Comparison of ENCODE assay signal across 9 mouse cellular contexts in genomic region chr15:62257955-62258354, GRCm38 (mm10).
A peak's percentile ranks its signal among the peaks of the same experiment; 100 is the strongest.
DNase-seq lines count a peak whose midpoint lies in the region; ATAC-seq and TF ChIP-seq lines count a peak whose summit lies in the region.
"Had no signal": no experiment of that assay in that cellular context is flagged by ENCODE, and none has a peak within 500 bp of the region (broad histone marks: within the 10 kb centered on the region; RNA-seq: fewer than 3 reads in every experiment).

No protein-coding gene starts in this region.

- H3K27ac ChIP-seq in CH12.LX (ENCODE audit: insufficient read depth, low read depth): peak overlapping the region; percentile 41; the same call in 1 of the 2 replicates
- H3K27ac ChIP-seq in forebrain, embryonic 16.5 days (ENCODE audit: low read length): no peak overlapping the region
- H3K27ac ChIP-seq in hindbrain, embryonic 13.5 days: no peak overlapping the region
- 0 out of 2 replicates have a peak overlapping the region, but pooled peaks have one; percentile 29 for H3K27ac ChIP-seq in limb, embryonic 12.5 days
- no peak overlapping the region for H3K27ac ChIP-seq in midbrain, embryonic 15.5 days
- H3K27ac ChIP-seq: heart, embryonic 13.5 days had no signal

- no peak for DNase-seq in CH12.LX (ENCODE audit: extremely low read depth)
- DNase-seq in adrenal gland, postnatal 36 days: peak; percentile 67 to 84
- DNase-seq in testis, postnatal 14 days (ENCODE audit: low spot score): peak; percentile 54
- DNase-seq in thymus, postnatal 0 days (ENCODE audit: low spot score): no peak

- no peak for TF ChIP-seq CTCF in CH12.LX (conservative IDR thresholded peaks at IDR 0.05 in 1 of 2, IDR thresholded peaks at IDR 0.05 in 1 of 2; ENCODE audit: low read depth in 2 of 2, low read length in 2 of 2)

- H3K4me2 ChIP-seq in CH12.LX (ENCODE audit: insufficient read depth, low read depth, poor library complexity, severe bottlenecking): no peak overlapping the region
- H3K4me2 ChIP-seq in forebrain, embryonic 16.5 days (ENCODE audit: low read length): no peak overlapping the region
- no peak overlapping the region for H3K4me2 ChIP-seq in hindbrain, embryonic 13.5 days
- H3K4me2 ChIP-seq in limb, embryonic 12.5 days: no peak overlapping the region
- H3K4me2 ChIP-seq in midbrain, embryonic 15.5 days: no peak overlapping the region
- H3K4me2 ChIP-seq: heart, embryonic 13.5 days had no signal

- TF ChIP-seq POLR2A in CH12.LX (IDR thresholded peaks at IDR 0.05; ENCODE audit: low read depth, low read length): no peak

- peaks cover 31 to 94% of the 10 kb centered on the region in 2 experiments for H3K4me1 ChIP-seq in CH12.LX (ENCODE audit: control insufficient read depth in 1 of 2, insufficient read depth in 2 of 2)
- H3K4me1 ChIP-seq in forebrain, embryonic 16.5 days (replicated peaks; ENCODE audit: control insufficient read depth, insufficient read depth, low read length): peaks cover 8% of the 10 kb centered on the region; the same call in 1 of the 2 replicates
- peaks cover 11% of the 10 kb centered on the region for H3K4me1 ChIP-seq in hindbrain, embryonic 13.5 days (replicated peaks)
- H3K4me1 ChIP-seq in limb, embryonic 12.5 days (replicated peaks): peaks cover 12% of the 10 kb centered on the region
- H3K4me1 ChIP-seq in midbrain, embryonic 15.5 days: peaks cover 6% of the 10 kb centered on the region; the same call in 1 of the 2 replicates

- H3K27me3 ChIP-seq in CH12.LX (replicated peaks): no peaks in the 10 kb centered on the region
- no peaks in the 10 kb centered on the region for H3K27me3 ChIP-seq in forebrain, embryonic 16.5 days (replicated peaks; ENCODE audit: control insufficient read depth, insufficient read depth, low read length)
- no peaks in the 10 kb centered on the region for H3K27me3 ChIP-seq in hindbrain, embryonic 13.5 days
- H3K27me3 ChIP-seq in limb, embryonic 12.5 days: no peaks in the 10 kb centered on the region
- no peaks in the 10 kb centered on the region for H3K27me3 ChIP-seq in midbrain, embryonic 15.5 days (replicated peaks)
- H3K27me3 ChIP-seq: heart, embryonic 13.5 days had no signal

- no peak overlapping the region for H3K4me3 ChIP-seq in CH12.LX (replicated peaks in 1 of 3; ENCODE audit: low read depth in 2 of 3, low read length in 2 of 3, poor library complexity in 1 of 3)
- no peak overlapping the region for H3K4me3 ChIP-seq in forebrain, embryonic 16.5 days (replicated peaks; ENCODE audit: low read length)
- no peak overlapping the region for H3K4me3 ChIP-seq in hindbrain, embryonic 13.5 days
- H3K4me3 ChIP-seq in limb, embryonic 12.5 days (replicated peaks): no peak overlapping the region
- no peak overlapping the region for H3K4me3 ChIP-seq in midbrain, embryonic 15.5 days
- H3K4me3 ChIP-seq: heart, embryonic 13.5 days had no signal

- in situ Hi-C loops in CH12.LX (cut with MboI; ENCODE audit: low pct_ligation_motif_present, low pct_unique_long_range_greater_than_20kb, low sequenced_read_pairs): loop anchor here (25.0 kb wide), 1 partner anchor 846 kb away; no protein-coding TSS in a partner anchor

- no peak for TF ChIP-seq EP300 in CH12.LX (IDR thresholded peaks at IDR 0.05; ENCODE audit: low read length)

- WGBS in forebrain, embryonic 16.5 days: 7% methylated on average over 3 of the region's 3 CpGs
- WGBS in hindbrain, embryonic 13.5 days: 18% methylated on average over 3 of the region's 3 CpGs
- 25% methylated on average over 3 of the region's 3 CpGs for WGBS in limb, embryonic 12.5 days
- 10% methylated on average over 3 of the region's 3 CpGs for WGBS in midbrain, embryonic 15.5 days

- dilution Hi-C loops in CH12.LX (cut with MboI; ENCODE audit: extremely low pct_ligation_motif_present, extremely low pct_unique_long_range_greater_than_20kb, low sequenced_read_pairs): no loop called here

- TF ChIP-seq RAD21 in CH12.LX (IDR thresholded peaks at IDR 0.05; ENCODE audit: low read depth, low read length): no peak

- H3K9me3 ChIP-seq in CH12.LX (replicated peaks; ENCODE audit: low read length): peaks cover 8% of the 10 kb centered on the region
- no peaks in the 10 kb centered on the region for H3K9me3 ChIP-seq in forebrain, embryonic 16.5 days (ENCODE audit: control insufficient read depth, low read length)
- no peaks in the 10 kb centered on the region for H3K9me3 ChIP-seq in hindbrain, embryonic 13.5 days
- H3K9me3 ChIP-seq in limb, embryonic 12.5 days: no peaks in the 10 kb centered on the region
- H3K9me3 ChIP-seq in midbrain, embryonic 15.5 days: no peaks in the 10 kb centered on the region
- H3K9me3 ChIP-seq: heart, embryonic 13.5 days had no signal

- H3K79me2 ChIP-seq in CH12.LX (replicated peaks; ENCODE audit: control insufficient read depth, extremely low read depth, insufficient read depth, poor library complexity, severe bottlenecking): no peaks in the 10 kb centered on the region; the same call in 1 of the 2 replicates

- H3K9ac ChIP-seq in CH12.LX (ENCODE audit: insufficient read depth, low read depth): no peak overlapping the region
- no peak overlapping the region for H3K9ac ChIP-seq in forebrain, embryonic 16.5 days (replicated peaks; ENCODE audit: low read depth, low read length)
- H3K9ac ChIP-seq in hindbrain, embryonic 13.5 days: no peak overlapping the region
- H3K9ac ChIP-seq in limb, embryonic 12.5 days (replicated peaks): no peak overlapping the region
- H3K9ac ChIP-seq in midbrain, embryonic 15.5 days: no peak overlapping the region
- H3K9ac ChIP-seq: heart, embryonic 13.5 days had no signal

- ATAC-seq in forebrain, embryonic 16.5 days: peak; percentile 91
- ATAC-seq in hindbrain, embryonic 13.5 days (ENCODE audit: low FRiP score): peak; percentile 86
- ATAC-seq in limb, embryonic 12.5 days (ENCODE audit: insufficient number of reproducible peaks, insufficient read depth, low FRiP score, low TSS enrichment, low read depth): peak; percentile 78; the same call in 1 of the 2 replicates
- ATAC-seq in midbrain, embryonic 15.5 days (replicated peaks): peak; percentile 94

- peaks cover 19 to 52% of the 10 kb centered on the region in 2 experiments for H3K36me3 ChIP-seq in CH12.LX (replicated peaks in 1 of 2; ENCODE audit: control insufficient read depth in 1 of 2, insufficient read depth in 1 of 2, low read length in 1 of 2)
- no peaks in the 10 kb centered on the region for H3K36me3 ChIP-seq in forebrain, embryonic 16.5 days (ENCODE audit: control insufficient read depth, insufficient read depth)
- H3K36me3 ChIP-seq in hindbrain, embryonic 13.5 days: no peaks in the 10 kb centered on the region
- H3K36me3 ChIP-seq in limb, embryonic 12.5 days: no peaks in the 10 kb centered on the region
- H3K36me3 ChIP-seq in midbrain, embryonic 15.5 days (replicated peaks): no peaks in the 10 kb centered on the region
- H3K36me3 ChIP-seq: heart, embryonic 13.5 days had no signal

TF ChIP-seq in CH12.LX, 34 proteins besides CTCF, POLR2A, EP300 and RAD21:
- TF ChIP-seq TCF12 (IDR thresholded peaks at IDR 0.05; ENCODE audit: low read depth, low read length): 0 out of 2 replicates have a peak, but pooled peaks have one; percentile 12
- no peak for TF ChIP-seq ETS1 (conservative IDR thresholded peaks at IDR 0.05; ENCODE audit: low read depth, low read length)
- no peak for TF ChIP-seq NRF1 (IDR thresholded peaks at IDR 0.05; ENCODE audit: low read depth, low read length)
- no peak for TF ChIP-seq IRF4 (IDR thresholded peaks at IDR 0.05; ENCODE audit: low read depth, low read length)
- no peak for TF ChIP-seq POLR2AphosphoS2 (IDR thresholded peaks at IDR 0.05; ENCODE audit: low read depth, low read length)
- no peak for TF ChIP-seq CHD1 (IDR thresholded peaks at IDR 0.05; ENCODE audit: low read depth, low read length)
- TF ChIP-seq MAZ (IDR thresholded peaks at IDR 0.05; ENCODE audit: low read depth, low read length): no peak
TF ChIP-seq in CH12.LX: peak in this region for 1.

Comparison
In these comparisons a context has a peak if more than half of its experiments do, and no peak if none do; other contexts are left out.
1. DNase-seq: peak in adrenal gland, postnatal 36 days (2 of 2) and testis, postnatal 14 days (single experiment); none in CH12.LX (single experiment) and thymus, postnatal 0 days (single experiment).
2. H3K27ac ChIP-seq: peak in CH12.LX (single experiment) and limb, embryonic 12.5 days (single experiment); none in forebrain, embryonic 16.5 days (single experiment), hindbrain, embryonic 13.5 days (single experiment) and midbrain, embryonic 15.5 days (single experiment).
3. Peak in every context shown above with its lines, with median percentiles within 50 percentile points of each other: ATAC-seq.